Mouse (Mus musculus) fat pad, adult 2 months (tissue): ENCODE measurements around the gene 2610021A01Rik.
"Not testable (repeated sequence)": the region's sequence is repeated elsewhere in the genome, so short reads cannot be mapped to it uniquely, and the experiment has no call there.

Source experiments
- DNase-seq: peaks from one replicate; pipeline ENCODE4 v3.0.0-alpha.2; 2011; ENCODE audit warnings: low read depth, low spot score; ENCODE audit errors: extremely low read depth

Gene 2610021A01Rik

GRCm38 (mm10) chr7:41599034-41599813 is at the start of gene 2610021A01Rik:
Gene 2610021A01Rik, plus strand, starts transcription at chr7:41599230.
- DNase-seq = peak; percentile 47

GRCm38 (mm10) chr7:41560681-41561080 is 38.3 kb upstream of the 2610021A01Rik start:
- no peak for DNase-seq

- not testable (repeated sequence) for DNase-seq
Observed at GRCm38 (mm10) chr7:41573562-41573961, 25.5 kb upstream of the 2610021A01Rik start, which contains the start of gene Gm6871. Gene Gm6871, minus strand, starts transcription at chr7:41573662.

- DNase-seq = no peak
Observed at GRCm38 (mm10) chr7:41577956-41578355, 21.1 kb upstream of the 2610021A01Rik start.

GRCm38 (mm10) chr7:41582028-41582427 is 17.0 kb upstream of the 2610021A01Rik start:
- no peak for DNase-seq

GRCm38 (mm10) chr7:41587831-41588230 is 11.2 kb upstream of the 2610021A01Rik start:
- not testable (repeated sequence) for DNase-seq

GRCm38 (mm10) chr7:41598615-41599014 is 415 bp upstream of the 2610021A01Rik start:
- DNase-seq = no peak

GRCm38 (mm10) chr7:41599932-41600548 is 1.0 kb downstream of the 2610021A01Rik start:
- DNase-seq = no peak

- no peak for DNase-seq
Observed at GRCm38 (mm10) chr7:41611654-41612053, 12.6 kb downstream of the 2610021A01Rik start.

GRCm38 (mm10) chr7:41616241-41616640 is 17.2 kb downstream of the 2610021A01Rik start:
- not testable (repeated sequence) for DNase-seq

- DNase-seq = peak; percentile 54
Observed at GRCm38 (mm10) chr7:41632409-41633220, 33.6 kb downstream of the 2610021A01Rik start, which contains the start of gene Zfp788. Gene Zfp788, plus strand, starts transcription at chr7:41633203.

GRCm38 (mm10) chr7:41633221-41633984 is 34.4 kb downstream of the 2610021A01Rik start:
- DNase-seq = peak; percentile 46

GRCm38 (mm10) chr7:41674326-41674725 is 75.3 kb downstream of the 2610021A01Rik start:
- not testable (repeated sequence) for DNase-seq
